Comparison of ENCODE assay signal across 20 mouse cellular contexts in genomic region chr19:33282985-33283384, GRCm38 (mm10).
DNase-seq lines count a peak whose midpoint lies in the region; ATAC-seq and TF ChIP-seq lines count a peak whose summit lies in the region.
"Had no signal": no experiment of that assay in that cellular context is flagged by ENCODE, and none has a peak within 500 bp of the region (broad histone marks: within the 10 kb centered on the region; RNA-seq: fewer than 3 reads in every experiment).

No protein-coding gene starts in this region.

- peak; percentile 46 for TF ChIP-seq CTCF in intestine, postnatal 0 days (IDR thresholded peaks at IDR 0.05; ENCODE audit: low read depth)
- peak; percentile 52 for TF ChIP-seq CTCF in stomach, postnatal 0 days (IDR thresholded peaks at IDR 0.05; ENCODE audit: low read depth)

- WGBS in intestine, postnatal 0 days: 59% methylated on average over 3 of the region's 3 CpGs
- WGBS in intestine, embryonic 16.5 days: 49% methylated on average over 3 of the region's 3 CpGs
- whole genome bisulfite sequencing in midbrain, embryonic 14.5 days: 58% methylated on average over 3 of the region's 3 CpGs
- WGBS in midbrain, embryonic 11.5 days: 67% methylated on average over 3 of the region's 3 CpGs
- 49% methylated on average over 3 of the region's 3 CpGs for WGBS in stomach, postnatal 0 days

- peak; percentile 24 for DNase-seq in midbrain, embryonic 14.5 days
- no peak for DNase-seq in midbrain, embryonic 11.5 days (ENCODE audit: low spot score, missing footprints)
- peak; percentile 12 for DNase-seq in ES-CJ7 (ENCODE audit: low read depth, low spot score)
- no peak for DNase-seq in stomach, postnatal 0 days (ENCODE audit: low spot score)
- DNase-seq in retina, postnatal 1 day: no peak
- DNase-seq: cerebellum, adult 9-11 months; gastrocnemius, postnatal 25 days; heart, postnatal 36 days; kidney, adult 2 months; kidney, postnatal 36 days; liver, embryonic 13.5 days; lung, postnatal 10 days; thymus, adult 2 months had no signal

- H3K9me3 ChIP-seq in intestine, postnatal 0 days (ENCODE audit: control insufficient read depth): no peaks in the 10 kb centered on the region
- H3K9me3 ChIP-seq in intestine, embryonic 16.5 days (ENCODE audit: control insufficient read depth, low read length): no peaks in the 10 kb centered on the region
- H3K9me3 ChIP-seq in midbrain, embryonic 14.5 days (ENCODE audit: control insufficient read depth, low read length): no peaks in the 10 kb centered on the region
- H3K9me3 ChIP-seq in midbrain, embryonic 11.5 days (ENCODE audit: control insufficient read depth, low read length): no peaks in the 10 kb centered on the region
- H3K9me3 ChIP-seq in stomach, postnatal 0 days (ENCODE audit: control insufficient read depth, low read length): no peaks in the 10 kb centered on the region
- H3K9me3 ChIP-seq: embryonic facial prominence, embryonic 15.5 days; forebrain, embryonic 12.5 days; heart, embryonic 10.5 days; hindbrain, embryonic 15.5 days; liver, embryonic 13.5 days; neural tube, embryonic 15.5 days had no signal

- no peak overlapping the region for H3K27ac ChIP-seq in intestine, postnatal 0 days (ENCODE audit: low read depth, low read length)
- H3K27ac ChIP-seq in intestine, embryonic 16.5 days (ENCODE audit: low read length): no peak overlapping the region
- no peak overlapping the region for H3K27ac ChIP-seq in midbrain, embryonic 14.5 days (replicated peaks; ENCODE audit: low read depth, low read length)
- no peak overlapping the region for H3K27ac ChIP-seq in midbrain, embryonic 11.5 days (ENCODE audit: low read depth, low read length)
- H3K27ac ChIP-seq in stomach, postnatal 0 days (replicated peaks): no peak overlapping the region
- H3K27ac ChIP-seq: embryonic facial prominence, embryonic 15.5 days; forebrain, embryonic 12.5 days; heart, embryonic 10.5 days; hindbrain, embryonic 15.5 days; liver, embryonic 13.5 days; neural tube, embryonic 15.5 days had no signal

- H3K4me1 ChIP-seq in intestine, postnatal 0 days (replicated peaks; ENCODE audit: control insufficient read depth, insufficient read depth, low read length): no peaks in the 10 kb centered on the region
- H3K4me1 ChIP-seq in intestine, embryonic 16.5 days (ENCODE audit: control insufficient read depth, insufficient read depth, low read length): no peaks in the 10 kb centered on the region
- H3K4me1 ChIP-seq in midbrain, embryonic 14.5 days (ENCODE audit: control insufficient read depth, insufficient read depth, low read length): no peaks in the 10 kb centered on the region
- H3K4me1 ChIP-seq in midbrain, embryonic 11.5 days (ENCODE audit: control insufficient read depth, insufficient read depth, low read length): no peaks in the 10 kb centered on the region
- H3K4me1 ChIP-seq in stomach, postnatal 0 days (replicated peaks; ENCODE audit: control insufficient read depth, insufficient read depth): no peaks in the 10 kb centered on the region
- H3K4me1 ChIP-seq: embryonic facial prominence, embryonic 15.5 days; forebrain, embryonic 12.5 days; heart, embryonic 10.5 days; hindbrain, embryonic 15.5 days; liver, embryonic 13.5 days; neural tube, embryonic 15.5 days had no signal

- TF ChIP-seq EP300 in stomach, postnatal 0 days (optimal IDR thresholded peaks at IDR 0.05): no peak

- no peak overlapping the region for H3K9ac ChIP-seq in intestine, postnatal 0 days (ENCODE audit: low read depth, low read length)
- H3K9ac ChIP-seq in intestine, embryonic 16.5 days (ENCODE audit: low read depth, low read length): no peak overlapping the region
- no peak overlapping the region for H3K9ac ChIP-seq in midbrain, embryonic 14.5 days (replicated peaks; ENCODE audit: low read length)
- no peak overlapping the region for H3K9ac ChIP-seq in midbrain, embryonic 11.5 days (ENCODE audit: low read length)
- H3K9ac ChIP-seq in stomach, postnatal 0 days (ENCODE audit: low read length): no peak overlapping the region
- H3K9ac ChIP-seq: embryonic facial prominence, embryonic 15.5 days; forebrain, embryonic 12.5 days; hindbrain, embryonic 15.5 days; liver, embryonic 13.5 days; neural tube, embryonic 15.5 days had no signal

- no peak for ATAC-seq in intestine, postnatal 0 days
- ATAC-seq in intestine, embryonic 16.5 days: no peak
- ATAC-seq in midbrain, embryonic 14.5 days (ENCODE audit: low FRiP score, low TSS enrichment): no peak
- no peak for ATAC-seq in midbrain, embryonic 11.5 days (ENCODE audit: low FRiP score)
- no peak for ATAC-seq in stomach, postnatal 0 days (ENCODE audit: low FRiP score, low TSS enrichment)

- no peaks in the 10 kb centered on the region for H3K27me3 ChIP-seq in intestine, postnatal 0 days (replicated peaks; ENCODE audit: control insufficient read depth, insufficient read depth, low read length)
- no peaks in the 10 kb centered on the region for H3K27me3 ChIP-seq in intestine, embryonic 16.5 days (replicated peaks; ENCODE audit: control insufficient read depth, insufficient read depth, low read length)
- no peaks in the 10 kb centered on the region for H3K27me3 ChIP-seq in midbrain, embryonic 14.5 days (ENCODE audit: control insufficient read depth, insufficient read depth, low read length)
- H3K27me3 ChIP-seq in midbrain, embryonic 11.5 days (ENCODE audit: control insufficient read depth, insufficient read depth, low read length): no peaks in the 10 kb centered on the region
- H3K27me3 ChIP-seq in stomach, postnatal 0 days (ENCODE audit: control insufficient read depth, insufficient read depth, low read length): no peaks in the 10 kb centered on the region
- H3K27me3 ChIP-seq: embryonic facial prominence, embryonic 15.5 days; forebrain, embryonic 12.5 days; hindbrain, embryonic 15.5 days; liver, embryonic 13.5 days; neural tube, embryonic 15.5 days had no signal

- H3K4me3 ChIP-seq in intestine, postnatal 0 days (ENCODE audit: low read depth, low read length): no peak overlapping the region
- H3K4me3 ChIP-seq in intestine, embryonic 16.5 days (ENCODE audit: low read length): no peak overlapping the region
- H3K4me3 ChIP-seq in midbrain, embryonic 14.5 days (replicated peaks; ENCODE audit: low read depth, low read length): no peak overlapping the region
- H3K4me3 ChIP-seq in midbrain, embryonic 11.5 days (ENCODE audit: low read depth, low read length): no peak overlapping the region
- no peak overlapping the region for H3K4me3 ChIP-seq in stomach, postnatal 0 days (ENCODE audit: low read depth, low read length)
- H3K4me3 ChIP-seq: embryonic facial prominence, embryonic 15.5 days; forebrain, embryonic 12.5 days; heart, embryonic 10.5 days; hindbrain, embryonic 15.5 days; liver, embryonic 13.5 days; neural tube, embryonic 15.5 days had no signal

- H3K4me2 ChIP-seq in intestine, postnatal 0 days (replicated peaks; ENCODE audit: low read depth): no peak overlapping the region
- no peak overlapping the region for H3K4me2 ChIP-seq in intestine, embryonic 16.5 days (ENCODE audit: low read depth, low read length)
- no peak overlapping the region for H3K4me2 ChIP-seq in midbrain, embryonic 14.5 days (ENCODE audit: low read length)
- H3K4me2 ChIP-seq in midbrain, embryonic 11.5 days: no peak overlapping the region
- no peak overlapping the region for H3K4me2 ChIP-seq in stomach, postnatal 0 days (replicated peaks; ENCODE audit: low read depth)
- H3K4me2 ChIP-seq: embryonic facial prominence, embryonic 15.5 days; forebrain, embryonic 12.5 days; hindbrain, embryonic 15.5 days; liver, embryonic 13.5 days; neural tube, embryonic 15.5 days had no signal

- no peaks in the 10 kb centered on the region for H3K36me3 ChIP-seq in intestine, postnatal 0 days (ENCODE audit: control insufficient read depth, insufficient read depth)
- no peaks in the 10 kb centered on the region for H3K36me3 ChIP-seq in intestine, embryonic 16.5 days (ENCODE audit: control insufficient read depth, insufficient read depth, low read length)
- no peaks in the 10 kb centered on the region for H3K36me3 ChIP-seq in midbrain, embryonic 14.5 days (ENCODE audit: control insufficient read depth, insufficient read depth, low read length)
- H3K36me3 ChIP-seq in midbrain, embryonic 11.5 days (ENCODE audit: control insufficient read depth, insufficient read depth, low read length): no peaks in the 10 kb centered on the region
- H3K36me3 ChIP-seq in stomach, postnatal 0 days (ENCODE audit: control insufficient read depth, insufficient read depth, low read length): no peaks in the 10 kb centered on the region
- H3K36me3 ChIP-seq: embryonic facial prominence, embryonic 15.5 days; forebrain, embryonic 12.5 days; heart, embryonic 10.5 days; hindbrain, embryonic 15.5 days; liver, embryonic 13.5 days; neural tube, embryonic 15.5 days had no signal

Comparison
In these comparisons a context has a peak if more than half of its experiments do, and no peak if none do; other contexts are left out.
1. DNase-seq: peak in midbrain, embryonic 14.5 days (single experiment) and ES-CJ7 (single experiment); none in midbrain, embryonic 11.5 days (single experiment), stomach, postnatal 0 days (single experiment) and retina, postnatal 1 day (single experiment).